Mouse (Mus musculus) embryonic fibroblast, embryonic 13.5 days (primary cell): ENCODE data around the gene Lpar1.

Experiments used
- CTCF ChIP-seq: IDR thresholded peaks from 2 replicates; pipeline ENCODE4 v1.5.1; 2011; ENCODE audit warnings: mild to moderate bottlenecking, control low read depth, low read length, moderate library complexity, borderline replicate concordance; ENCODE audit not compliant: insufficient read depth
- POLR2A ChIP-seq: IDR thresholded peaks from 2 replicates; pipeline ENCODE4 v1.6.1; 2011; ENCODE audit warnings: low read depth, mild to moderate bottlenecking, control low read depth, low read length, moderate library complexity

DNA sequence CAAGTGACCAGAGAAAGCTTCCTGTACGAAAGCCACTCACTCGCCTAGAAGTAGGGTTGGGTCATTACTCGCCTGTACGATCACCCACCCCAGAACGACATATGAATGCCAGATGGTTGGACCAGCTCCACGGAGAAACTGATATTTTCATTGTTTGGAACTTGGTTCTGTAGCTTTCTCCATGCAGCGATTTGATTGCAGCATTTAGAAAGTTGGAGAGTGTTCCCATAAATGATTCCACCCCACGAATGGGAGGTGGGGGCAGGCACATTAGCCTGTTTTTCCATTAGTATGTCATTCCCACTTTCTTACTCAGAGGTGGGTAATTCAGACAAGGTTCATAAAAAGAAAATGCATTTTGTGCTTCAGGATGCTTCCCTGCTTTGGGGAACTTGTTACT, 14.8 kb upstream of the Lpar1 start:
- TF ChIP-seq CTCF (no peak), POLR2A (0 out of 2 replicates have a peak, but pooled peaks have one; percentile 23)
